Mouse (Mus musculus): ENCODE measurements around the gene Plcg1. TPM values are rescaled to one million over a fixed set of nuclear protein-coding genes. Genes with fewer than 3 reads are reported as not detected.

Gene Plcg1
- 47.4 TPM for polyA plus RNA-seq (2014; fragmentation: Illumina TruSeq; extraction: RNeasy Lipid Tissue Mini Kit (QIAGEN cat#74804); ENCODE audit: low read depth, low replicate concordance)

GRCm38 (mm10) chr2:160731117-160731838 lies at the start of gene Plcg1:
Gene Plcg1, plus strand, starts transcription at chr2:160731300.

Other genes with a start within 250 kb of the Plcg1 start
- gene Top1, start 85.4 kb upstream of the Plcg1 start, polyA plus RNA-seq (2014; fragmentation: Illumina TruSeq; extraction: RNeasy Lipid Tissue Mini Kit (QIAGEN cat#74804); ENCODE audit: low read depth, low replicate concordance) = 33.4 TPM
- gene Zhx3, start 141.7 kb downstream of the Plcg1 start, polyA plus RNA-seq (2014; fragmentation: Illumina TruSeq; extraction: RNeasy Lipid Tissue Mini Kit (QIAGEN cat#74804); ENCODE audit: low read depth, low replicate concordance) = 12.5 TPM
- gene Lpin3, start 149.4 kb downstream of the Plcg1 start, polyA plus RNA-seq (2014; fragmentation: Illumina TruSeq; extraction: RNeasy Lipid Tissue Mini Kit (QIAGEN cat#74804); ENCODE audit: low read depth, low replicate concordance) = 5.0 TPM
- not detected for gene Emilin3, start 181.0 kb downstream of the Plcg1 start, polyA plus RNA-seq (2014; fragmentation: Illumina TruSeq; extraction: RNeasy Lipid Tissue Mini Kit (QIAGEN cat#74804); ENCODE audit: low read depth, low replicate concordance)

Data from heart, adult 10 weeks (tissue).